Mouse (Mus musculus): Measurements from ENCODE around the gene Pramel7. TPM values are rescaled to one million over a fixed set of nuclear protein-coding genes. Genes with fewer than 3 reads are reported as not detected.
"Not testable (repeated sequence)": the region's sequence is repeated elsewhere in the genome, so short reads cannot be mapped to it uniquely, and the experiment has no call there.

The Pramel7 gene
- not detected in 2 replicates for polyA plus RNA-seq (2014; fragmentation: Nextera tagmentation; extraction: Ambion mirVana)

- not testable (repeated sequence) for H3K4me1 ChIP-seq (replicated peaks; ENCODE audit: control insufficient read depth, insufficient read depth, low read length); H3K36me3 ChIP-seq (replicated peaks; ENCODE audit: control insufficient read depth, insufficient read depth); H3K4me2 ChIP-seq (replicated peaks); H3K27ac ChIP-seq; DNase-seq (ENCODE audit: low spot score); ATAC-seq (ENCODE audit: low FRiP score); H3K4me3 ChIP-seq (replicated peaks; ENCODE audit: low read length); H3K9me3 ChIP-seq (ENCODE audit: control insufficient read depth, low read length); H3K9ac ChIP-seq; H3K27me3 ChIP-seq (ENCODE audit: control insufficient read depth, insufficient read depth, low read length)
- WGBS, result 88% methylated on average over 4 of the region's 5 CpGs
Measured at GRCm38 (mm10) chr2:87496993-87497392, at the start of gene Pramel7. Gene Pramel7, minus strand, starts transcription at chr2:87497093.

- H3K4me1 ChIP-seq (replicated peaks; ENCODE audit: control insufficient read depth, insufficient read depth, low read length), result no peaks in the 10 kb centered on the region
- H3K36me3 ChIP-seq (replicated peaks; ENCODE audit: control insufficient read depth, insufficient read depth), result no peaks in the 10 kb centered on the region
- H3K4me2 ChIP-seq (replicated peaks), result no peak within 1 kb of the TSS
- no peak within 1 kb of the TSS for H3K27ac ChIP-seq
- DNase-seq (ENCODE audit: low spot score), result no peak
- WGBS, result 100% methylated on average over 1 of the region's 1 CpGs
- H3K9ac ChIP-seq, result no peak within 1 kb of the TSS
- H3K9me3 ChIP-seq (ENCODE audit: control insufficient read depth, low read length), result no peaks in the 10 kb centered on the region
- H3K27me3 ChIP-seq (ENCODE audit: control insufficient read depth, insufficient read depth, low read length), result no peaks in the 10 kb centered on the region
- ATAC-seq (ENCODE audit: low FRiP score), result no peak
- no peak within 1 kb of the TSS for H3K4me3 ChIP-seq (replicated peaks; ENCODE audit: low read length)
Measured at GRCm38 (mm10) chr2:87545442-87545841, 48.5 kb upstream of the Pramel7 start, which contains the start of gene Olfr1128. Gene Olfr1128, minus strand, starts transcription at chr2:87545542.

- Histone ChIP-seq H3K4me3 (replicated peaks; ENCODE audit: low read length) (no peak overlapping the region), H3K4me1 (replicated peaks; ENCODE audit: control insufficient read depth, insufficient read depth, low read length) (no peaks in the 10 kb centered on the region), H3K9ac (no peak overlapping the region), H3K27ac (no peak overlapping the region), H3K36me3 (replicated peaks; ENCODE audit: control insufficient read depth, insufficient read depth) (no peaks in the 10 kb centered on the region), H3K4me2 (replicated peaks) (no peak overlapping the region), H3K9me3 (ENCODE audit: control insufficient read depth, low read length) (no peaks in the 10 kb centered on the region), H3K27me3 (ENCODE audit: control insufficient read depth, insufficient read depth, low read length) (no peaks in the 10 kb centered on the region)
- no peak for ATAC-seq (ENCODE audit: low FRiP score)
- 78% methylated on average over 2 of the region's 2 CpGs for WGBS
- DNase-seq (ENCODE audit: low spot score), result no peak
Measured at GRCm38 (mm10) chr2:87534826-87535225, 37.9 kb upstream of the Pramel7 start.

GRCm38 (mm10) chr2:87531496-87531895, 34.6 kb upstream of the Pramel7 start, which contains the start of gene Olfr153:
Gene Olfr153, plus strand, starts transcription at chr2:87531796.
- Histone ChIP-seq H3K4me2 (replicated peaks) (no peak within 1 kb of the TSS), H3K27me3 (ENCODE audit: control insufficient read depth, insufficient read depth, low read length) (no peaks in the 10 kb centered on the region), H3K4me1 (replicated peaks; ENCODE audit: control insufficient read depth, insufficient read depth, low read length) (no peaks in the 10 kb centered on the region), H3K36me3 (replicated peaks; ENCODE audit: control insufficient read depth, insufficient read depth) (no peaks in the 10 kb centered on the region), H3K9ac (no peak within 1 kb of the TSS), H3K27ac (no peak within 1 kb of the TSS), H3K9me3 (ENCODE audit: control insufficient read depth, low read length) (no peaks in the 10 kb centered on the region), H3K4me3 (replicated peaks; ENCODE audit: low read length) (no peak within 1 kb of the TSS)
- ATAC-seq (ENCODE audit: low FRiP score), result no peak
- no peak for DNase-seq (ENCODE audit: low spot score)

GRCm38 (mm10) chr2:87525899-87526616, 29.2 kb upstream of the Pramel7 start:
- peak overlapping the region; percentile 46 for H3K4me2 ChIP-seq (replicated peaks)
- not testable (repeated sequence) for H3K4me1 ChIP-seq (replicated peaks; ENCODE audit: control insufficient read depth, insufficient read depth, low read length); H3K27me3 ChIP-seq (ENCODE audit: control insufficient read depth, insufficient read depth, low read length); H3K9me3 ChIP-seq (ENCODE audit: control insufficient read depth, low read length); H3K27ac ChIP-seq; H3K36me3 ChIP-seq (replicated peaks; ENCODE audit: control insufficient read depth, insufficient read depth)
- ATAC-seq (ENCODE audit: low FRiP score), result peak; percentile 53; the same call in 1 of the 2 replicates
- H3K9ac ChIP-seq, result peak overlapping the region; percentile 31; the same call in 1 of the 2 replicates
- peak; percentile 37 for DNase-seq (ENCODE audit: low spot score)
- 28% methylated on average over 38 of the region's 39 CpGs for WGBS
- peak overlapping the region; percentile 22 for H3K4me3 ChIP-seq (replicated peaks; ENCODE audit: low read length)

GRCm38 (mm10) chr2:87520651-87521050, 23.8 kb upstream of the Pramel7 start:
- H3K36me3 ChIP-seq (replicated peaks; ENCODE audit: control insufficient read depth, insufficient read depth), result no peaks in the 10 kb centered on the region
- no peak overlapping the region for H3K4me3 ChIP-seq (replicated peaks; ENCODE audit: low read length)
- no peaks in the 10 kb centered on the region for H3K9me3 ChIP-seq (ENCODE audit: control insufficient read depth, low read length)
- no peak for DNase-seq (ENCODE audit: low spot score)
- no peaks in the 10 kb centered on the region for H3K27me3 ChIP-seq (ENCODE audit: control insufficient read depth, insufficient read depth, low read length)
- no peaks in the 10 kb centered on the region for H3K4me1 ChIP-seq (replicated peaks; ENCODE audit: control insufficient read depth, insufficient read depth, low read length)
- H3K9ac ChIP-seq, result no peak overlapping the region
- no peak overlapping the region for H3K4me2 ChIP-seq (replicated peaks)
- ATAC-seq (ENCODE audit: low FRiP score), result no peak
- 91% methylated on average over 4 of the region's 4 CpGs for WGBS
- H3K27ac ChIP-seq, result no peak overlapping the region

DNA sequence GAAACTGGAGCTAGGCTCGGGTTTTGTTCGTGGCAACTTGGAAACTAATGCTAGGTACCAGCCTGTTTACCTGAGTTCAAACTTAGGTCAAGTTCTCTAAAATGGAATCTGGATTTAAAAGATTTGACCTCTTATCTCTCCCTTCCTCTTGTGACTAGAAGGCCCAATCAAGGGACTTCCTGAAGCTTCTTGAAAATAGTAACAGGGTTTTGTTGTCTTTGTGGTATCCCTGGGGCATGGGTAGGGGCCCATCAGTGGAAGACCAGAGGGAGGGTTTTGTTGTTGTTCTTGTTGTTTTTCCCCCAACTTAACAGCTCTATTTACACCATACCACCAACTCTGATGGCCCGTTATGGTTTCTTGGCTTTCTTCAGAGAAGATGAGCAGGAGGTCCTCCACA, 19.7 kb upstream of the Pramel7 start:
- no peaks in the 10 kb centered on the region for H3K27me3 ChIP-seq (ENCODE audit: control insufficient read depth, insufficient read depth, low read length)
- ATAC-seq (ENCODE audit: low FRiP score), result no peak
- H3K4me2 ChIP-seq (replicated peaks), result no peak overlapping the region
- H3K27ac ChIP-seq, result no peak overlapping the region
- H3K9me3 ChIP-seq (ENCODE audit: control insufficient read depth, low read length), result no peaks in the 10 kb centered on the region
- H3K4me1 ChIP-seq (replicated peaks; ENCODE audit: control insufficient read depth, insufficient read depth, low read length), result no peaks in the 10 kb centered on the region
- DNase-seq (ENCODE audit: low spot score), result no peak
- H3K36me3 ChIP-seq (replicated peaks; ENCODE audit: control insufficient read depth, insufficient read depth), result no peaks in the 10 kb centered on the region
- no peak overlapping the region for H3K4me3 ChIP-seq (replicated peaks; ENCODE audit: low read length)
- 92% methylated on average over 3 of the region's 3 CpGs for WGBS
- H3K9ac ChIP-seq, result no peak overlapping the region

- DNase-seq (ENCODE audit: low spot score) (no peak), ATAC-seq (ENCODE audit: low FRiP score) (no peak)
- no peak overlapping the region for H3K27ac ChIP-seq
- H3K36me3 ChIP-seq (replicated peaks; ENCODE audit: control insufficient read depth, insufficient read depth), result no peaks in the 10 kb centered on the region
- 88% methylated on average over 6 of the region's 8 CpGs for WGBS
- no peak overlapping the region for H3K4me2 ChIP-seq (replicated peaks)
- H3K9ac ChIP-seq, result no peak overlapping the region
- H3K4me3 ChIP-seq (replicated peaks; ENCODE audit: low read length), result no peak overlapping the region
- no peaks in the 10 kb centered on the region for H3K9me3 ChIP-seq (ENCODE audit: control insufficient read depth, low read length)
- no peaks in the 10 kb centered on the region for H3K27me3 ChIP-seq (ENCODE audit: control insufficient read depth, insufficient read depth, low read length)
- no peaks in the 10 kb centered on the region for H3K4me1 ChIP-seq (replicated peaks; ENCODE audit: control insufficient read depth, insufficient read depth, low read length)
Measured at GRCm38 (mm10) chr2:87515457-87516060, 18.7 kb upstream of the Pramel7 start.

- no peak for DNase-seq (ENCODE audit: low spot score)
- no peak overlapping the region for H3K9ac ChIP-seq
- no peaks in the 10 kb centered on the region for H3K27me3 ChIP-seq (ENCODE audit: control insufficient read depth, insufficient read depth, low read length)
- no peaks in the 10 kb centered on the region for H3K4me1 ChIP-seq (replicated peaks; ENCODE audit: control insufficient read depth, insufficient read depth, low read length)
- no peaks in the 10 kb centered on the region for H3K36me3 ChIP-seq (replicated peaks; ENCODE audit: control insufficient read depth, insufficient read depth)
- H3K9me3 ChIP-seq (ENCODE audit: control insufficient read depth, low read length), result no peaks in the 10 kb centered on the region
- H3K4me3 ChIP-seq (replicated peaks; ENCODE audit: low read length), result no peak overlapping the region
- no peak overlapping the region for H3K4me2 ChIP-seq (replicated peaks)
- ATAC-seq (ENCODE audit: low FRiP score), result no peak
- no peak overlapping the region for H3K27ac ChIP-seq
- WGBS, result 90% methylated on average over 2 of the region's 2 CpGs
Measured at GRCm38 (mm10) chr2:87515046-87515445, 18.2 kb upstream of the Pramel7 start.
